Mouse (Mus musculus): ENCODE data around the gene Larp1b. TPM values are rescaled to one million over a fixed set of nuclear protein-coding genes. Genes with fewer than 3 reads are reported as not detected.

Gene Larp1b
- total and polyA plus RNA-seq, 3 experiments: 8.7 to 13.7 (median 11.9) TPM

DNA sequence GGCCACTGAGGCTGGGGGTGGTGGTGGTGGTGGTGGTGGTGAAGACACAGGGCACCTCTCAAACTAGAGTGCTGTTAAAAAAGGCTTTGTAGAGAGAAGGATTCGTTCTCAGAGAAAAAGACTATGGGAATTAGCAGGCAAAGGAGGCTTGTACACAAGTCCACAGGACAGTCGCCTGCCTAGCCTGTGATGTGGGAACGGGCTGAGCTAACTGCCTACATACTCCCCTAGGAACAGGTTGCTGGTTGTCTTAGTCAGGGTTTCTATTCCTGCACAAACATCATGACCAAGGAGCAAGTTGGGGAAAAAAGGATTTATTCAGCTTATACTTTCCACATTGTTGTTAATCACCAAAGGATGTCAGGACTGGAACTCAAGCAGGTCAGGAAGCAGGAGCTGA is 109.6 kb downstream of the Larp1b start:
- DNase-seq (ENCODE audit: extremely low read depth): no peak
- Histone ChIP-seq H3K9me3 (replicated peaks; ENCODE audit: low read length) (no peaks in the 10 kb centered on the region), H3K4me2 (ENCODE audit: insufficient read depth, low read depth, poor library complexity, severe bottlenecking) (no peak overlapping the region), H3K79me2 (replicated peaks; ENCODE audit: control insufficient read depth, extremely low read depth, insufficient read depth, poor library complexity, severe bottlenecking) (no peaks in the 10 kb centered on the region), H3K9ac (ENCODE audit: insufficient read depth, low read depth) (no peak overlapping the region), H3K4me3 (replicated peaks in 1 of 3; ENCODE audit: low read depth in 2 of 3, low read length in 2 of 3, poor library complexity in 1 of 3) (no peak overlapping the region), H3K4me1 (ENCODE audit: control insufficient read depth in 1 of 2, insufficient read depth in 2 of 2) (peaks cover 0 to 19% of the 10 kb centered on the region in 2 experiments; a peak in 2 of 4 replicates), H3K36me3 (replicated peaks in 1 of 2; ENCODE audit: control insufficient read depth in 1 of 2, insufficient read depth in 1 of 2, low read length in 1 of 2) (peaks cover 0 to 7% of the 10 kb centered on the region in 2 experiments), H3K27ac (ENCODE audit: insufficient read depth, low read depth) (no peak overlapping the region), H3K27me3 (replicated peaks) (no peaks in the 10 kb centered on the region)
- no peak for TF ChIP-seq MAX (IDR thresholded peaks at IDR 0.05; ENCODE audit: low read length)
- no peak for TF ChIP-seq ZNF384 (IDR thresholded peaks at IDR 0.05; ENCODE audit: low read depth, low read length)
- no peak for TF ChIP-seq NELFE (IDR thresholded peaks at IDR 0.05; ENCODE audit: low read depth, low read length)
- TF ChIP-seq EP300 (IDR thresholded peaks at IDR 0.05; ENCODE audit: low read length): no peak
- no peak for TF ChIP-seq SMC3 (IDR thresholded peaks at IDR 0.05; ENCODE audit: low read depth, low read length)
- no peak for TF ChIP-seq ZMIZ1 (IDR thresholded peaks at IDR 0.05; ENCODE audit: low read depth, low read length)
- no peak for TF ChIP-seq MXI1 (IDR thresholded peaks at IDR 0.05; ENCODE audit: low read depth, low read length)
- TF ChIP-seq KAT2A (IDR thresholded peaks at IDR 0.05; ENCODE audit: insufficient replicate concordance, low read length): no peak
- TF ChIP-seq UBTF (IDR thresholded peaks at IDR 0.05; ENCODE audit: low read depth, low read length): no peak
- TF ChIP-seq ELF1 (IDR thresholded peaks at IDR 0.05; ENCODE audit: low read depth, low read length): no peak
- TF ChIP-seq MAFK (IDR thresholded peaks at IDR 0.05; ENCODE audit: insufficient replicate concordance, low read length): no peak
- TF ChIP-seq CHD2 (IDR thresholded peaks at IDR 0.05; ENCODE audit: low read length): no peak
- TF ChIP-seq ZC3H11A (IDR thresholded peaks at IDR 0.05; ENCODE audit: low read depth, low read length): no peak
- TF ChIP-seq POLR2AphosphoS2 (IDR thresholded peaks at IDR 0.05; ENCODE audit: low read depth, low read length): no peak
- no peak for TF ChIP-seq TCF12 (IDR thresholded peaks at IDR 0.05; ENCODE audit: low read depth, low read length)
- TF ChIP-seq MAZ (IDR thresholded peaks at IDR 0.05; ENCODE audit: low read depth, low read length): no peak
- TF ChIP-seq POLR2A (IDR thresholded peaks at IDR 0.05; ENCODE audit: low read depth, low read length): no peak
- no peak for TF ChIP-seq IRF4 (IDR thresholded peaks at IDR 0.05; ENCODE audit: low read depth, low read length)
- in situ Hi-C loops (cut with MboI; ENCODE audit: low pct_ligation_motif_present, low pct_unique_long_range_greater_than_20kb, low sequenced_read_pairs): no loop called here
- dilution Hi-C loops (cut with MboI; ENCODE audit: extremely low pct_ligation_motif_present, extremely low pct_unique_long_range_greater_than_20kb, low sequenced_read_pairs): no loop called here

GRCm38 (mm10) chr3:41061831-41062565 is 112.4 kb downstream of the Larp1b start:
- no peaks in the 10 kb centered on the region; the same call in 1 of the 2 replicates for H3K79me2 ChIP-seq (replicated peaks; ENCODE audit: control insufficient read depth, extremely low read depth, insufficient read depth, poor library complexity, severe bottlenecking)
- in situ Hi-C loops (cut with MboI; ENCODE audit: low pct_ligation_motif_present, low pct_unique_long_range_greater_than_20kb, low sequenced_read_pairs) (no loop called here), dilution Hi-C loops (cut with MboI; ENCODE audit: extremely low pct_ligation_motif_present, extremely low pct_unique_long_range_greater_than_20kb, low sequenced_read_pairs) (no loop called here)
- H3K4me1 ChIP-seq (ENCODE audit: control insufficient read depth in 1 of 2, insufficient read depth in 2 of 2): peaks cover 0 to 19% of the 10 kb centered on the region in 2 experiments; a peak in 2 of 4 replicates
- no peak overlapping the region for H3K27ac ChIP-seq (ENCODE audit: insufficient read depth, low read depth)
- H3K4me2 ChIP-seq (ENCODE audit: insufficient read depth, low read depth, poor library complexity, severe bottlenecking): no peak overlapping the region
- no peak overlapping the region for H3K9ac ChIP-seq (ENCODE audit: insufficient read depth, low read depth)
- H3K4me3 ChIP-seq (replicated peaks in 1 of 3; ENCODE audit: low read depth in 2 of 3, low read length in 2 of 3, poor library complexity in 1 of 3): no peak overlapping the region
- H3K36me3 ChIP-seq (replicated peaks in 1 of 2; ENCODE audit: control insufficient read depth in 1 of 2, insufficient read depth in 1 of 2, low read length in 1 of 2): peaks cover 7 to 32% of the 10 kb centered on the region in 2 experiments
- H3K9me3 ChIP-seq (replicated peaks; ENCODE audit: low read length): no peaks in the 10 kb centered on the region
- no peak for DNase-seq (ENCODE audit: extremely low read depth)
- TF ChIP-seq CHD1 (IDR thresholded peaks at IDR 0.05; ENCODE audit: low read depth, low read length) (no peak), UBTF (IDR thresholded peaks at IDR 0.05; ENCODE audit: low read depth, low read length) (no peak), MYC (IDR thresholded peaks at IDR 0.05; ENCODE audit: low read depth, low read length) (no peak)
- H3K27me3 ChIP-seq (replicated peaks): no peaks in the 10 kb centered on the region
